22 mouse cellular contexts compared by ENCODE assay signal in the genomic region with DNA sequence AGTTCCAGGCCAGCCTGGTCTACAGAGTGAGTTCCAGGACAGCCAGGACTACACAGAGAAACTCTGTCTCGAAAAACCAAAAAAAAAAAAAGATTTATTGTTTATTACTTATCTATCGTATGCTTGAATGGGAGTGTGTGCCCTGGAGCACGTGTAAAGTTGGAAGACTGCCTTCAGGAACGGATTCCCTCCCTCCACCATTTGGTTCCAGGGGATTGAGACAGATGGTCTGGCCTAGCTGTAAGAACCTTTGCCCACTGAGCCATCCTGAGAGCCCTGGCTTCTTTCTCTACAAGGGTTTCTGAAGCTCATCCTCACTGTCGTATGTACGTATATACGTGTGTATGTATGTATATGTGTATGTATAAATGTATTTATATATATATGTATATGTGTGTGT. TPM values are rescaled to one million over a fixed set of nuclear protein-coding genes. Genes with fewer than 3 reads are reported as not detected.
A peak's percentile ranks its signal among the peaks of the same experiment; 100 is the strongest.
DNase-seq lines count a peak whose midpoint lies in the region; ATAC-seq lines count a peak whose summit lies in the region.
"Had no signal": no experiment of that assay in that cellular context is flagged by ENCODE, and none has a peak within 500 bp of the region (broad histone marks: within the 10 kb centered on the region; RNA-seq: fewer than 3 reads in every experiment).

No protein-coding gene starts in this region.

- H3K4me2 ChIP-seq in kidney, embryonic 16.5 days (replicated peaks; ENCODE audit: low read depth, low read length), result no peak overlapping the region
- no peak overlapping the region for H3K4me2 ChIP-seq in heart, embryonic 12.5 days
- H3K4me2 ChIP-seq: forebrain, embryonic 13.5 days; heart, embryonic 15.5 days; hindbrain, embryonic 13.5 days had no signal

- no peak overlapping the region for H3K9ac ChIP-seq in kidney, embryonic 16.5 days (replicated peaks; ENCODE audit: low read length)
- no peak overlapping the region for H3K9ac ChIP-seq in heart, embryonic 12.5 days
- H3K9ac ChIP-seq: forebrain, embryonic 13.5 days; heart, embryonic 15.5 days; hindbrain, embryonic 13.5 days had no signal

- H3K27ac ChIP-seq in kidney, embryonic 16.5 days (ENCODE audit: low read length), result no peak overlapping the region
- no peak overlapping the region for H3K27ac ChIP-seq in heart, embryonic 12.5 days (ENCODE audit: poor library complexity, severe bottlenecking)
- H3K27ac ChIP-seq: embryonic facial prominence, embryonic 10.5 days; forebrain, embryonic 13.5 days; heart, embryonic 10.5 days; heart, embryonic 15.5 days; hindbrain, embryonic 13.5 days; hindbrain, postnatal 0 days had no signal

- H3K4me3 ChIP-seq in kidney, embryonic 16.5 days (ENCODE audit: low read length), result no peak overlapping the region
- H3K4me3 ChIP-seq in heart, embryonic 12.5 days, result no peak overlapping the region
- H3K4me3 ChIP-seq: embryonic facial prominence, embryonic 10.5 days; forebrain, embryonic 13.5 days; heart, embryonic 10.5 days; heart, embryonic 15.5 days; hindbrain, embryonic 13.5 days had no signal

- no peaks in the 10 kb centered on the region for H3K27me3 ChIP-seq in kidney, embryonic 16.5 days (ENCODE audit: insufficient read depth, low read length)
- 0 out of 2 replicates have a peak, but pooled peaks cover 3% of the 10 kb centered on the region for H3K27me3 ChIP-seq in heart, embryonic 12.5 days (replicated peaks)
- H3K27me3 ChIP-seq: forebrain, embryonic 13.5 days; heart, embryonic 15.5 days; hindbrain, embryonic 13.5 days had no signal

- ATAC-seq in cerebellum, adult (ENCODE audit: insufficient number of reproducible peaks, low FRiP score, low TSS enrichment), result peak; percentile 40; the same call in 1 of the 2 replicates
- no peak for ATAC-seq in kidney, embryonic 16.5 days (ENCODE audit: low FRiP score, low TSS enrichment)
- ATAC-seq in heart, embryonic 12.5 days (ENCODE audit: insufficient number of reproducible peaks, low FRiP score), result no peak
- ATAC-seq: CD4-positive, CD25-positive, alpha-beta regulatory T cell, adult 4 months; forebrain, embryonic 13.5 days; hindbrain, postnatal 0 days had no signal

- H3K36me3 ChIP-seq in kidney, embryonic 16.5 days (ENCODE audit: insufficient read depth, low read length), result no peaks in the 10 kb centered on the region
- H3K36me3 ChIP-seq in heart, embryonic 12.5 days, result no peaks in the 10 kb centered on the region
- H3K36me3 ChIP-seq: embryonic facial prominence, embryonic 10.5 days; G1E; heart, embryonic 10.5 days; heart, embryonic 15.5 days; hindbrain, embryonic 13.5 days had no signal

- H3K4me1 ChIP-seq in kidney, embryonic 16.5 days (ENCODE audit: insufficient read depth, low read length), result peaks cover 21% of the 10 kb centered on the region
- peaks cover 19% of the 10 kb centered on the region for H3K4me1 ChIP-seq in heart, embryonic 12.5 days (replicated peaks)

- WGBS in kidney, embryonic 16.5 days, result 68% methylated on average over 7 of the region's 7 CpGs
- WGBS in heart, embryonic 12.5 days, result 83% methylated on average over 7 of the region's 7 CpGs

- DNase-seq in cerebellum, postnatal 4 days (ENCODE audit: low spot score in 2 of 2), result no peak
- DNase-seq in cerebellum, adult 11-12 months, result peak; percentile 76
- peak; percentile 84 for DNase-seq in cerebellum, adult 9-10 months
- peak; percentile 70 to 79 for DNase-seq in cerebellum, postnatal 25 days
- DNase-seq in thymus, postnatal 4 days, result no peak
- DNase-seq: adrenal gland, postnatal 10 days; B cell, adult 2 months; gastrocnemius, postnatal 10 days; heart, adult 18-20 months; heart, postnatal 14 days; kidney, adult 18-20 months had no signal

- no peaks in the 10 kb centered on the region; the same call in 1 of the 2 replicates for H3K9me3 ChIP-seq in kidney, embryonic 16.5 days (ENCODE audit: low read length)
- no peaks in the 10 kb centered on the region for H3K9me3 ChIP-seq in heart, embryonic 12.5 days (replicated peaks)
- H3K9me3 ChIP-seq: embryonic facial prominence, embryonic 10.5 days; forebrain, embryonic 13.5 days; G1E; heart, embryonic 10.5 days; heart, embryonic 15.5 days; hindbrain, embryonic 13.5 days had no signal

RNA-seq across cellular contexts. Expression of a gene that starts 5.2 kb away (rescaled TPM):
- 8.6 TPM in 2 replicates for polyA plus RNA-seq in kidney, embryonic 16.5 days (2015; fragmentation: Nextera tagmentation; extraction: Ambion mirVana)
- polyA plus RNA-seq in heart, embryonic 12.5 days (2016; fragmentation: Nextera tagmentation; extraction: Ambion mirVana), result 13.4 and 14.3 TPM in 2 replicates

RNA-seq across cellular contexts. Expression of a gene that starts 14.7 kb away (rescaled TPM):
- 7.9 and 8.0 TPM in 2 replicates for polyA plus RNA-seq in kidney, embryonic 16.5 days (2015; fragmentation: Nextera tagmentation; extraction: Ambion mirVana)
- 2.7 and 3.2 TPM in 2 replicates for polyA plus RNA-seq in heart, embryonic 12.5 days (2016; fragmentation: Nextera tagmentation; extraction: Ambion mirVana)

Comparison
In these comparisons a context has a peak if more than half of its experiments do, and no peak if none do; other contexts are left out.
1. DNase-seq: peak in cerebellum, adult 11-12 months (single experiment), cerebellum, adult 9-10 months (single experiment) and cerebellum, postnatal 25 days (2 of 2); none in cerebellum, postnatal 4 days (0 of 2) and thymus, postnatal 4 days (single experiment).